Mouse (Mus musculus) adrenal gland, adult 2 months (tissue): ENCODE data around the gene Scaf4. TPM values are rescaled to one million over a fixed set of nuclear protein-coding genes. Genes with fewer than 3 reads are reported as not detected.

ENCODE experiments used
- DNase-seq: peaks from one replicate; pipeline ENCODE4 v3.0.0; 2021
- polyA plus RNA-seq: library from polyadenylated mRNA; depleted of rRNA; stranded (reverse); fragments of >200 nt; gene quantifications from 2 replicates; pipeline ENCODE4 v1.2.3, GENCODE M21; 2012; rRNA removed
- total RNA-seq, 2 experiments: library from RNA; stranded (reverse); gene quantifications; 2 replicates each; pipeline ENCODE4 v1.2.3; 2021

Gene Scaf4
- total and polyA plus RNA-seq, 3 experiments, result 32.8 to 81.3 (median 53.7) TPM

- no peak for DNase-seq
Observed at GRCm38 (mm10) chr16:90199174-90199573, 85.1 kb downstream of the Scaf4 start.

- DNase-seq, result no peak
Observed at GRCm38 (mm10) chr16:90198626-90199025, 85.7 kb downstream of the Scaf4 start.

DNA sequence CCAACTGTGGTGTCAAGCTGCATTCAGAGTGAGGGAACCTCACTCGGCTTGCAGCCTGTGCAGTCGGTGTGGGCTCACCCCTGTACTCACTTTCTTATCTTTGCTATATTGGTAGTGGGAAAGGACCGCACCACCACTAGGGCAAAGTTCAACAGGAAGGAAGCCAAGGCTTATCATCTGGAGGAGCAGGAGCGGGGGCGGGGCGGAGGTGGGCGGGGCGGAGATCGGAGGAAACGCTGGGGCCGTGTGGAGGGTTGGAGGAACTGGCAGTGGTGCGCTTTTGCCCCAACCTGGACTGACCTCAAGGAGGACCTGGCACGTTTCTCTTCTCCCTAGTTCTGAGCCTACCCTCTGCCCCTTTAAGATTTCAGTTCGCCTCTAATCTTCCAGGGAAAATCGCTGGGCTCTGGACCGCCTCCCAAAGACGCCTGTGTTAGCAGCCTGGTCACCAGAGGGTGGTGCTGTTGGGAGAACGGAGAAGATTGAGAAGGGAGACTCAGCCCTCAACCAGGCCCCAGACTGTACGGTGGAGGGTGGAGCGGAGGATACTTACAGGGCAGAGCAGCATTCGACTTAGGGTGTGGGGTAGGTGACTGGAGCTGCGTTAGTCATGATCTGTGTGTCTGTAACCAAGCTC is 86.8 kb downstream of the Scaf4 start:
- peak; percentile 87 for DNase-seq

- DNase-seq, result no peak
Observed at GRCm38 (mm10) chr16:90196688-90197240, 87.5 kb downstream of the Scaf4 start.

DNA sequence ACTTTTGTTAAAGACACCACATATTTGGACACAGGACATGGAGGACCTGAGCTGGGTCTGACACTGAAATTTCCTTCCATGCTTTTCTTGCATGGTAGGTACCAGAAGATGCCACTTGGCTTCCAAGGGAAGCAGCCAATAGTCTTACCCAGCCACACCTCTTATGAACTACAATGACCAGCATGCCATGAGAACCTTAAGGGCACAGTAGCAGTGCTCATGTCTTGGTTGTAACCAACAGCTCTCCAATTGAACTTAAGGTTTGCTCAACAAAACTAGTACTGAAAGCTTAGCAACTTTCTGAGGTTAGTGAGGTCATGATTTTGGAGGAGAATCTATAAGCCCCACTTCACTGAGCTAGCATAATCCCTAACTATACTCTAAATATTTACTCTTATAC is 90.6 kb downstream of the Scaf4 start:
- no peak for DNase-seq

DNA sequence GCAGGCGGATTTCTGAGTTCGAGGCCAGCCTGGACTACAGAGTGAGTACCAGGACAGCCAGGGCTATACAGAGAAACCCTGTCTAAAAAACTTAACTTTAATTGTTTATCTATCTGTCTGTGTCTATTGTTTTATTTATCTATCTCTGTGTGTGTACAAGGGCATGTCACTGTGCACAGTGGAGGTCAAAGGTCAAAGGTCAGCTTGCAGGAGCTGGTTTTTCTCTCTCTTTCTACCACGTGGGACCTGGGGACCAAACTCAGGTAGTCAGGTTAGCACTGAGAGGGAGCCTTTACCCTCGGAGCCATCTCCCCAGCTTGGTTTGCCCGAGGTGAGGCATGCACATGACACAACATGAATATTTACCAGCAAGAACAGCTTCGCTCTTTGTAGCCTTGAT is 93.0 kb downstream of the Scaf4 start:
- no peak for DNase-seq

GRCm38 (mm10) chr16:90187453-90187852 is 96.8 kb downstream of the Scaf4 start:
- peak; percentile 58 for DNase-seq

GRCm38 (mm10) chr16:90185928-90186588 is 98.2 kb downstream of the Scaf4 start:
- peak; percentile 76 for DNase-seq

- DNase-seq, result no peak
Observed at GRCm38 (mm10) chr16:90184135-90184534, 100.2 kb downstream of the Scaf4 start.

GRCm38 (mm10) chr16:90181673-90182072 is 102.6 kb downstream of the Scaf4 start:
- peak; percentile 62 for DNase-seq

- no peak for DNase-seq
Observed at GRCm38 (mm10) chr16:90180975-90181374, 103.3 kb downstream of the Scaf4 start.

DNA sequence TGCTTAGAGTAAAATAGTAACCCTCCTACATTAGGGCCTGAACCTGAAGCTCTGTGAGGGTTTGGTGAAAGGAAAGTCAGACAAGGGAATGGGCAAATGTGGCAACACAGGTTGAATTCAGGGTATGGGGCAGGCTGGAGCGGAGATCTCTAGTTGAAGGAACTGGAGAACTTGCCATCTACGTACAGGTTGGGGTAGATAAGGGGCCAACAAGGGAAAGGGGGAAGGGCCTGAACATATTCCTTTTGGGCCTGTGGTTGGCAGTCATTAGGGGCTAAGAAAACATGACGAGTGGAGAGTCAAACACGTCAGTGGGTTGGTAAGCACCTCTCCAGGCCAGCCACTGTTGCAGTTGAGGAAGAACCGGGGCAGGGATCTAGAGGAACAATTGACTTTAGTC is 104.4 kb downstream of the Scaf4 start:
- DNase-seq, result no peak

DNA sequence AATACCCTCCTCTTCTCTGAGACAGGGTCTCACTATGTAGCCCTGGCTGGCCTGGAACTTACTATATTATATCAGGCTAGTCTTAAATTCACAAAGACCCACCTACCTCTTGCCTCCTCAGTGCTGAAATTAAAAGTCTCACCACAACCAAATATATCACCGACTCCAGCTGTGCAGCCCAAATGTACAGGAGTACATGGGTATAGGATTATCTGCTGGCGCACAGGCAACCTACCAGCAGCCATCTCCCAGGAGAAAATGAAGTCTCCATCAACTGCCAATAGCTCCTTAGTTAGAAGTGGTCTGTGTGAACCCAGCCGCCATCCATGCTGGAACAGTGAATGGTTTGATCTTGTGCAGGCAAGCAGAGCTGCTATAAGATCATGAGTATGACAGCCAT is 105.9 kb downstream of the Scaf4 start:
- no peak for DNase-seq

DNA sequence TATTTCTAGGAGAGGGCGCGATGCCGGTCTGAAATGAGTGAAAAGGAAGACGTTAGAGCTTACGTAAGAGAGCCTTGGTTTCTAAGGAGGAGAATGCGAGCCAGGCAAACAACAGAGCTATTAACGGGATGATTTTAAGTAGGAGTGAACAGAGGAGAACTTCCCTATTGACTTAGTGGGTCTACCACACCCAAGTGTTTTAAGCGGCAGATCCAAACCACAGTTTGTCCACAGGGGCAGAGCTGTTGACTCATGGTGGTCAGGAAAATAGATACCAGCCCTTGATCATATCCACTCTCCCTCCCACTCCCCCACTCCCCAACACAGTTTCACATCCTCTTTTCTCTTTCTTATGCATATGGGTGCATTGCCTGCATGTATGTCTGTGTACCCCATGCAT is 106.9 kb downstream of the Scaf4 start:
- no peak for DNase-seq

DNA sequence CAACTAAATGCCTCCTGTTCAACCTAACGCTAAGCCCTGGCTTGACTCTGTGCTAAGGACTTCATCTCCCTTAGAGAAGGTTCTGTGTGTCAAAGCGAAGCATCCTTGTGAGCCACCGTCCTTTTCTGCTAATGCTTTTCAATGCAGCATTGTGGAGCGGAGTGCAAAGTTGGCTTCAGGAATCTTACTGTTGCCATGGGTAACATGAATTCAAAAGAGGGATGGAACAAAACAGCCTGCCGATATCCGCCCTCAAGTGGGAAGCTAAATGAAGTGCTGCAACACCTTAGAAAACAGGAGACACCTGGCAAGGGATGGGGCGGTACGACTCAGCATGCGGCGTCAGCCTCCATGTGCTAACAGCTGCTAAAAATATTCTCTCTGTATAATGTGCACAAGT is 107.8 kb downstream of the Scaf4 start:
- DNase-seq, result no peak

Other genes with a start within 250 kb of the Scaf4 start
- 10 to 100 TPM; 70.3 to 76.2 TPM for gene Tiam1, start 140.7 kb downstream of the Scaf4 start, total RNA-seq
- gene Tiam1, start 140.7 kb downstream of the Scaf4 start, polyA plus RNA-seq, result 9.5 and 10.4 TPM in 2 replicates
- 1,000 to 10,000 TPM; 1,281 to 1,419 TPM for gene Sod1, start 63.7 kb downstream of the Scaf4 start, total RNA-seq
- 539 and 713 TPM in 2 replicates for gene Sod1, start 63.7 kb downstream of the Scaf4 start, polyA plus RNA-seq
- 1 to 10 TPM; 2.8 to 6.4 TPM for gene Hunk, start 101.5 kb upstream of the Scaf4 start, total RNA-seq
- gene Hunk, start 101.5 kb upstream of the Scaf4 start, polyA plus RNA-seq, result 2.2 and 2.7 TPM in 2 replicates